Comparison of ENCODE assay signal across 8 mouse cellular contexts in the genomic region with DNA sequence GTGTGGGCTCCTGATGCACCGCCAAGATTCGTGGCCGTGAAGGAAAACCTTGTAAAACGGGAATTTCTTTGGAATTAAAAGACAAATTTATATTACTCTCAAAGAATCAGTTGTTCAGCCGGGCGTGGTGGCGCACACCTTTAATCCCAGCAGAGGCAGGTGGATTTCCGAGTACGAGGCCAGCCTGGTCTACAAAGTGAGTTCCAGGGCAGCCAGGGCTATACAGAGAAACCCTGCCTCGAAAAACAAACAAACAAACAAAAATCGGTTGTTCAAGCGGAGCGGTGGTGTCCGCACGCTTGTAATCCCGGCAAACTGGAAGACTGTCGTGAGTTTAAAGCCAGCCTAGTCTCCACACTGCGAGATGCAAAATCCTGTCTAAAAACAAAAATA. TPM values are rescaled to one million over a fixed set of nuclear protein-coding genes. Genes with fewer than 3 reads are reported as not detected.
DNase-seq lines count a peak whose midpoint lies in the region; ATAC-seq and TF ChIP-seq lines count a peak whose summit lies in the region.

No protein-coding gene starts in this region.

- H3K27me3 ChIP-seq in kidney, embryonic 15.5 days = no peaks in the 10 kb centered on the region
- no peaks in the 10 kb centered on the region for H3K27me3 ChIP-seq in hindbrain, embryonic 16.5 days (replicated peaks; ENCODE audit: control insufficient read depth, insufficient read depth, low read length)
- no peaks in the 10 kb centered on the region for H3K27me3 ChIP-seq in midbrain, embryonic 15.5 days (replicated peaks)

- ATAC-seq in kidney, embryonic 15.5 days (replicated peaks; ENCODE audit: low FRiP score) = peak; percentile 23; the same call in 1 of the 2 replicates
- ATAC-seq in hindbrain, embryonic 16.5 days = peak; percentile 63
- peak; percentile 53; the same call in 1 of the 2 replicates for ATAC-seq in midbrain, embryonic 15.5 days (replicated peaks)

- H3K27ac ChIP-seq in kidney, embryonic 15.5 days = no peak overlapping the region
- no peak overlapping the region for H3K27ac ChIP-seq in cortical plate, adult 2 months (ENCODE audit: insufficient read depth, low read length)
- H3K27ac ChIP-seq in hindbrain, embryonic 16.5 days (ENCODE audit: low read depth, low read length) = no peak overlapping the region; the same call in 1 of the 2 replicates
- H3K27ac ChIP-seq in midbrain, embryonic 15.5 days = peak overlapping the region; percentile 25; the same call in 1 of the 2 replicates

- peak overlapping the region; percentile 52 for H3K9ac ChIP-seq in kidney, embryonic 15.5 days
- H3K9ac ChIP-seq in hindbrain, embryonic 16.5 days (ENCODE audit: low read depth, low read length) = peak overlapping the region; percentile 50
- peak overlapping the region; percentile 34; the same call in 1 of the 2 replicates for H3K9ac ChIP-seq in midbrain, embryonic 15.5 days

- 17% methylated on average over 18 of the region's 18 CpGs for WGBS in kidney, embryonic 15.5 days
- 18% methylated on average over 18 of the region's 18 CpGs for WGBS in hindbrain, embryonic 16.5 days
- WGBS in midbrain, embryonic 15.5 days = 17% methylated on average over 18 of the region's 18 CpGs

- H3K4me3 ChIP-seq in kidney, embryonic 15.5 days (replicated peaks) = peak overlapping the region; percentile 96
- peak overlapping the region; percentile 64 for H3K4me3 ChIP-seq in cortical plate, adult 2 months (ENCODE audit: insufficient read depth, low read length)
- H3K4me3 ChIP-seq in hindbrain, embryonic 16.5 days (ENCODE audit: low read length) = peak overlapping the region; percentile 86
- peak overlapping the region; percentile 69 for H3K4me3 ChIP-seq in midbrain, embryonic 15.5 days

- H3K4me2 ChIP-seq in kidney, embryonic 15.5 days = peak overlapping the region; percentile 83
- peak overlapping the region; percentile 89 for H3K4me2 ChIP-seq in hindbrain, embryonic 16.5 days (ENCODE audit: low read length)
- peak overlapping the region; percentile 75 for H3K4me2 ChIP-seq in midbrain, embryonic 15.5 days

- TF ChIP-seq POLR2A in cortical plate, adult 2 months (IDR thresholded peaks at IDR 0.05; ENCODE audit: extremely low read depth, insufficient read depth, low read length) = no peak

- peaks cover 16% of the 10 kb centered on the region for H3K4me1 ChIP-seq in kidney, embryonic 15.5 days
- no peaks in the 10 kb centered on the region for H3K4me1 ChIP-seq in cortical plate, adult 2 months (ENCODE audit: control insufficient read depth, insufficient read depth, low read length)
- peaks cover 15% of the 10 kb centered on the region for H3K4me1 ChIP-seq in hindbrain, embryonic 16.5 days (ENCODE audit: control insufficient read depth, insufficient read depth, low read depth, low read length)
- H3K4me1 ChIP-seq in midbrain, embryonic 15.5 days = peaks cover 22% of the 10 kb centered on the region

- no peak for TF ChIP-seq CTCF in cortical plate, adult 2 months (IDR thresholded peaks at IDR 0.05; ENCODE audit: extremely low read depth, insufficient read depth, low read length)

- peaks cover 9% of the 10 kb centered on the region for H3K36me3 ChIP-seq in kidney, embryonic 15.5 days
- no peaks in the 10 kb centered on the region for H3K36me3 ChIP-seq in hindbrain, embryonic 16.5 days (ENCODE audit: control insufficient read depth, insufficient read depth, low read length)
- 0 out of 2 replicates have a peak, but pooled peaks cover 3% of the 10 kb centered on the region for H3K36me3 ChIP-seq in midbrain, embryonic 15.5 days (replicated peaks)

- DNase-seq in kidney, postnatal 4 days = no peak
- DNase-seq in spleen, postnatal 36 days (ENCODE audit: low spot score in 2 of 2) = no peak
- DNase-seq in layer of hippocampus, postnatal 25 days (ENCODE audit: extremely low spot score in 1 of 2, low spot score in 1 of 2) = no peak
- no peak for DNase-seq in kidney, adult 11 months

- no peaks in the 10 kb centered on the region for H3K9me3 ChIP-seq in kidney, embryonic 15.5 days (replicated peaks)
- H3K9me3 ChIP-seq in hindbrain, embryonic 16.5 days (ENCODE audit: control insufficient read depth, low read length) = no peaks in the 10 kb centered on the region
- no peaks in the 10 kb centered on the region for H3K9me3 ChIP-seq in midbrain, embryonic 15.5 days

RNA-seq across cellular contexts. Expression of a gene that starts 0.3 kb away (rescaled TPM):
- polyA plus RNA-seq in kidney, embryonic 15.5 days (2015; fragmentation: Nextera tagmentation; extraction: Ambion mirVana) = 17.8 and 18.8 TPM in 2 replicates
- polyA plus RNA-seq in cortical plate, adult 2 months (2012; rRNA removed) = 18.6 and 18.9 TPM in 2 replicates
- 16.6 and 21.2 TPM in 2 replicates for polyA plus RNA-seq in hindbrain, embryonic 16.5 days (2015; fragmentation: Nextera tagmentation; extraction: Ambion mirVana)
- 16.7 and 18.5 TPM in 2 replicates for polyA plus RNA-seq in midbrain, embryonic 15.5 days (2015; fragmentation: Nextera tagmentation; extraction: Ambion mirVana)
- total RNA-seq in layer of hippocampus, postnatal 25 days (2021) = 10 to 100 TPM; 32.9 to 33.5 TPM

RNA-seq across cellular contexts. Expression of a gene that starts 15.4 kb away (rescaled TPM):
- 688 and 748 TPM in 2 replicates for polyA plus RNA-seq in kidney, embryonic 15.5 days (2015; fragmentation: Nextera tagmentation; extraction: Ambion mirVana)
- polyA plus RNA-seq in cortical plate, adult 2 months (2012; rRNA removed) = 738 and 764 TPM in 2 replicates
- polyA plus RNA-seq in hindbrain, embryonic 16.5 days (2015; fragmentation: Nextera tagmentation; extraction: Ambion mirVana) = 619 and 637 TPM in 2 replicates
- polyA plus RNA-seq in midbrain, embryonic 15.5 days (2015; fragmentation: Nextera tagmentation; extraction: Ambion mirVana) = 484 and 515 TPM in 2 replicates
- 100 to 1,000 TPM; 510 to 584 TPM for total RNA-seq in layer of hippocampus, postnatal 25 days (2021)

RNA-seq across cellular contexts. Expression of a gene that starts 36.9 kb away (rescaled TPM):
- polyA plus RNA-seq in kidney, embryonic 15.5 days (2015; fragmentation: Nextera tagmentation; extraction: Ambion mirVana) = 85.1 TPM in 2 replicates
- polyA plus RNA-seq in cortical plate, adult 2 months (2012; rRNA removed) = 27.8 and 28.6 TPM in 2 replicates
- 52.4 and 55.9 TPM in 2 replicates for polyA plus RNA-seq in hindbrain, embryonic 16.5 days (2015; fragmentation: Nextera tagmentation; extraction: Ambion mirVana)
- 53.1 and 61.1 TPM in 2 replicates for polyA plus RNA-seq in midbrain, embryonic 15.5 days (2015; fragmentation: Nextera tagmentation; extraction: Ambion mirVana)
- total RNA-seq in layer of hippocampus, postnatal 25 days (2021) = 10 to 100 TPM; 28.3 to 32.4 TPM

RNA-seq across cellular contexts. Expression of a gene that starts 37.0 kb away (rescaled TPM):
- polyA plus RNA-seq in kidney, embryonic 15.5 days (2015; fragmentation: Nextera tagmentation; extraction: Ambion mirVana) = 81.6 and 89.6 TPM in 2 replicates
- polyA plus RNA-seq in cortical plate, adult 2 months (2012; rRNA removed) = 70.0 and 71.7 TPM in 2 replicates
- polyA plus RNA-seq in hindbrain, embryonic 16.5 days (2015; fragmentation: Nextera tagmentation; extraction: Ambion mirVana) = 91.3 and 91.4 TPM in 2 replicates
- polyA plus RNA-seq in midbrain, embryonic 15.5 days (2015; fragmentation: Nextera tagmentation; extraction: Ambion mirVana) = 88.0 and 91.9 TPM in 2 replicates
- 10 to 100 TPM; 46.4 to 50.9 TPM for total RNA-seq in layer of hippocampus, postnatal 25 days (2021)

RNA-seq across cellular contexts. Expression of a gene that starts 48.4 kb away (rescaled TPM):
- 4.8 and 5.9 TPM in 2 replicates for polyA plus RNA-seq in kidney, embryonic 15.5 days (2015; fragmentation: Nextera tagmentation; extraction: Ambion mirVana)
- polyA plus RNA-seq in cortical plate, adult 2 months (2012; rRNA removed) = 5.8 and 6.2 TPM in 2 replicates
- polyA plus RNA-seq in hindbrain, embryonic 16.5 days (2015; fragmentation: Nextera tagmentation; extraction: Ambion mirVana) = 4.3 and 4.6 TPM in 2 replicates
- polyA plus RNA-seq in midbrain, embryonic 15.5 days (2015; fragmentation: Nextera tagmentation; extraction: Ambion mirVana) = 9.5 and 9.7 TPM in 2 replicates
- total RNA-seq in layer of hippocampus, postnatal 25 days (2021) = 10 to 100 TPM; 13.9 to 14.9 TPM
